Mouse (Mus musculus) forebrain, embryonic 11.5 days (tissue): ENCODE data around the gene Cpne4. TPM values are rescaled to one million over a fixed set of nuclear protein-coding genes. Genes with fewer than 3 reads are reported as not detected.

Experiments used
- ATAC-seq: fragments of 200-750 bp; cut with Nextera tagmentation; replicated peaks from 2 replicates; pipeline ENCODE4 v1.8.0; 2017; ENCODE audit warnings: moderate TSS enrichment; ENCODE audit not compliant: low FRiP score
- DNase-seq: peaks from one replicate; pipeline ENCODE4 v3.0.0-alpha.2; 2017; ENCODE audit warnings: low spot score
- H3K27ac ChIP-seq: fragments of 300-500 bp; sonication (generic); 2 replicates; pipeline ENCODE4 v1.5.1; 2014; ENCODE audit warnings: low read depth, low read length
- H3K27me3 ChIP-seq: fragments of 300-500 bp; sonication (generic); 2 replicates; pipeline ENCODE4 v1.6.1; 2014; ENCODE audit warnings: mild to moderate bottlenecking, low read length, mixed read lengths; ENCODE audit not compliant: control insufficient read depth, insufficient read depth
- H3K36me3 ChIP-seq: fragments of 300-500 bp; sonication (generic); 2 replicates; pipeline ENCODE4 v1.6.1; 2014; ENCODE audit warnings: mild to moderate bottlenecking, low read length, moderate library complexity, mixed read lengths; ENCODE audit not compliant: control insufficient read depth, insufficient read depth
- H3K4me1 ChIP-seq: fragments of 300-500 bp; sonication (generic); replicated peaks from 2 replicates; pipeline ENCODE4 v1.6.1; 2014; ENCODE audit warnings: low read length, mixed read lengths; ENCODE audit not compliant: control insufficient read depth, insufficient read depth
- H3K4me2 ChIP-seq: fragments of 300-500 bp; sonication (generic); 2 replicates; pipeline ENCODE4 v1.6.1; 2014; ENCODE audit warnings: low read depth, mild to moderate bottlenecking, low read length, moderate library complexity, mixed read lengths; ENCODE audit not compliant: severe bottlenecking
- H3K4me3 ChIP-seq: fragments of 300-500 bp; sonication (generic); 2 replicates; pipeline ENCODE4 v1.5.1; 2014; ENCODE audit warnings: low read depth, low read length
- H3K9ac ChIP-seq: fragments of 300-500 bp; sonication (generic); 2 replicates; pipeline ENCODE4 v1.6.1; 2014; ENCODE audit warnings: low read length
- H3K9me3 ChIP-seq: fragments of 300-500 bp; sonication (generic); 2 replicates; pipeline ENCODE4 v1.6.1; 2016; ENCODE audit warnings: low read length, mixed read lengths; ENCODE audit not compliant: control insufficient read depth
- WGBS: fragments of 180-500 bp; shearing (Covaris S2); extraction: QIAGEN DNeasy Blood & Tissue Kit; methylation state at CpG from one replicate; pipeline ENCODE4 v1.1.7; 2014; 5-methylcytosine and 5-hydroxymethylcytosine counted together
- polyA plus RNA-seq: library from polyadenylated mRNA; unstranded; fragments of >200 nt; fragmentation: Nextera tagmentation; extraction: Ambion mirVana; gene quantifications from 2 replicates; pipeline ENCODE4 v1.2.1, GENCODE M21; 2014

Cpne4 gene
- polyA plus RNA-seq, 1 experiment from 2014 or later, result 0.25 TPM

GRCm38 (mm10) chr9:104913327-104913726 is 366.2 kb downstream of the Cpne4 start:
- WGBS, result 88% methylated on average over 2 of the region's 2 CpGs
- H3K9ac ChIP-seq, result no peak overlapping the region
- no peak overlapping the region for H3K27ac ChIP-seq
- no peaks in the 10 kb centered on the region for H3K9me3 ChIP-seq
- no peaks in the 10 kb centered on the region for H3K4me1 ChIP-seq
- H3K27me3 ChIP-seq, result no peaks in the 10 kb centered on the region
- H3K36me3 ChIP-seq, result no peaks in the 10 kb centered on the region
- DNase-seq (no peak), ATAC-seq (no peak)
- no peak overlapping the region for H3K4me3 ChIP-seq
- H3K4me2 ChIP-seq, result no peak overlapping the region

- DNase-seq, result no peak
- no peak overlapping the region for H3K9ac ChIP-seq
- 93% methylated on average over 4 of the region's 4 CpGs for WGBS
Observed at GRCm38 (mm10) chr9:104921197-104921596, 374.1 kb downstream of the Cpne4 start.

GRCm38 (mm10) chr9:104922051-104922450 is 375.0 kb downstream of the Cpne4 start:
- Histone ChIP-seq H3K4me2 (no peak overlapping the region), H3K9me3 (no peaks in the 10 kb centered on the region), H3K4me3 (no peak overlapping the region), H3K9ac (no peak overlapping the region), H3K36me3 (no peaks in the 10 kb centered on the region), H3K4me1 (no peaks in the 10 kb centered on the region), H3K27me3 (no peaks in the 10 kb centered on the region), H3K27ac (no peak overlapping the region)
- 83% methylated on average over 2 of the region's 2 CpGs for WGBS
- no peak for DNase-seq
- ATAC-seq, result no peak

More at GRCm38 (mm10) chr9:104921197-104921596, 374.1 kb downstream of the Cpne4 start:
- Histone ChIP-seq H3K36me3 (no peaks in the 10 kb centered on the region), H3K4me2 (no peak overlapping the region), H3K9me3 (no peaks in the 10 kb centered on the region), H3K27me3 (no peaks in the 10 kb centered on the region), H3K27ac (no peak overlapping the region), H3K4me3 (no peak overlapping the region), H3K4me1 (no peaks in the 10 kb centered on the region)
- no peak for ATAC-seq

- Histone ChIP-seq H3K4me3 (no peak overlapping the region), H3K4me2 (no peak overlapping the region), H3K27me3 (no peaks in the 10 kb centered on the region), H3K9me3 (no peaks in the 10 kb centered on the region), H3K4me1 (no peaks in the 10 kb centered on the region), H3K9ac (no peak overlapping the region), H3K36me3 (no peaks in the 10 kb centered on the region), H3K27ac (no peak overlapping the region)
- WGBS, result 87% methylated on average over 9 of the region's 9 CpGs
- no peak for DNase-seq
- ATAC-seq, result no peak
Observed at GRCm38 (mm10) chr9:104928806-104929205, 381.7 kb downstream of the Cpne4 start.

- ATAC-seq, result no peak
- WGBS, result 63% methylated on average over 4 of the region's 4 CpGs
- no peaks in the 10 kb centered on the region for H3K9me3 ChIP-seq
- no peak overlapping the region for H3K4me3 ChIP-seq
- no peaks in the 10 kb centered on the region for H3K27me3 ChIP-seq
- H3K4me1 ChIP-seq, result no peaks in the 10 kb centered on the region
- no peak overlapping the region for H3K27ac ChIP-seq
- no peak overlapping the region for H3K4me2 ChIP-seq
- H3K36me3 ChIP-seq, result no peaks in the 10 kb centered on the region
- no peak for DNase-seq
- H3K9ac ChIP-seq, result no peak overlapping the region
Observed at GRCm38 (mm10) chr9:104940389-104940788, 393.3 kb downstream of the Cpne4 start.

- no peaks in the 10 kb centered on the region for H3K27me3 ChIP-seq
- H3K4me2 ChIP-seq, result no peak overlapping the region
- H3K27ac ChIP-seq, result no peak overlapping the region
- H3K4me1 ChIP-seq, result no peaks in the 10 kb centered on the region
- DNase-seq, result no peak
- H3K4me3 ChIP-seq, result no peak overlapping the region
- no peaks in the 10 kb centered on the region for H3K9me3 ChIP-seq
- no peaks in the 10 kb centered on the region for H3K36me3 ChIP-seq
- H3K9ac ChIP-seq, result no peak overlapping the region
- ATAC-seq, result no peak
- WGBS, result 76% methylated on average over 4 of the region's 4 CpGs
Observed at GRCm38 (mm10) chr9:104950551-104950950, 403.5 kb downstream of the Cpne4 start.

- 79% methylated on average over 3 of the region's 3 CpGs for WGBS
- no peak for ATAC-seq
- Histone ChIP-seq H3K27ac (no peak overlapping the region), H3K4me2 (no peak overlapping the region), H3K9me3 (no peaks in the 10 kb centered on the region), H3K27me3 (no peaks in the 10 kb centered on the region), H3K4me1 (no peaks in the 10 kb centered on the region), H3K4me3 (no peak overlapping the region), H3K36me3 (no peaks in the 10 kb centered on the region), H3K9ac (no peak overlapping the region)
- no peak for DNase-seq
Observed at GRCm38 (mm10) chr9:104952176-104952575, 405.1 kb downstream of the Cpne4 start.

GRCm38 (mm10) chr9:104972828-104973227 is 425.7 kb downstream of the Cpne4 start:
- H3K4me3 ChIP-seq, result no peak overlapping the region
- no peak overlapping the region for H3K27ac ChIP-seq
- H3K36me3 ChIP-seq, result no peaks in the 10 kb centered on the region
- no peak overlapping the region for H3K9ac ChIP-seq
- no peaks in the 10 kb centered on the region for H3K27me3 ChIP-seq
- ATAC-seq (no peak), DNase-seq (no peak)
- no peaks in the 10 kb centered on the region for H3K9me3 ChIP-seq
- 87% methylated on average over 7 of the region's 7 CpGs for WGBS
- H3K4me2 ChIP-seq, result no peak overlapping the region
- H3K4me1 ChIP-seq, result no peaks in the 10 kb centered on the region

- ATAC-seq (no peak), DNase-seq (no peak)
- no peak overlapping the region for H3K4me3 ChIP-seq
- no peaks in the 10 kb centered on the region for H3K27me3 ChIP-seq
- no peaks in the 10 kb centered on the region for H3K9me3 ChIP-seq
- no peaks in the 10 kb centered on the region for H3K4me1 ChIP-seq
- no peak overlapping the region for H3K9ac ChIP-seq
- 89% methylated on average over 2 of the region's 2 CpGs for WGBS
- no peak overlapping the region for H3K4me2 ChIP-seq
- H3K27ac ChIP-seq, result no peak overlapping the region
- no peaks in the 10 kb centered on the region for H3K36me3 ChIP-seq
Observed at GRCm38 (mm10) chr9:104981934-104982548, 435.0 kb downstream of the Cpne4 start.
